Mouse (Mus musculus) embryo, embryonic 10 days (tissue): ENCODE results near the gene Inf2.

Experiments used
- DNase-seq: peaks from one replicate; pipeline ENCODE4 v3.0.0-alpha.2; 2015; ENCODE audit warnings: low spot score

The Inf2 gene

DNA sequence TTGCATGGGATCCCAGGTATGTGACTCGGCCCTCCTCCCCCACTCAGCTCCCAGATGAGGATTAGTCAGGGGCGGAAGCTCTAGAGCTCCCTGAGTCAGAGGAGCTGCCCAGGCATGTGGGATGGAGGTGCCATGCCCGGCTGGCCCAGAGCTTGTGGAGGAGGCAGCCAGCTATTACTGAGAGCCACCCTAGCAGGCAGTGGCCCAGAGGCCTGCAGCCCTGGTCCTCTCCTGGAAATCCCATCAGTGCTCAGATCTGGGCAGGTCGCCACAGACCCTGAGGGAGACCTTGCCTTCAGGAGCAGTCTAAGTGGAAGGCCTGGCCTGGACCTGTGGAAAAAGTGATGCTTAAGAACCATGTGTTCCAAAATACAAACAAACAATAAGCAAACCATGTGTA is 7.0 kb downstream of the Inf2 start:
- no peak for DNase-seq

- DNase-seq: no peak
Measured at GRCm38 (mm10) chr12:112596454-112596853, 7.9 kb downstream of the Inf2 start.

GRCm38 (mm10) chr12:112596891-112597500 is 8.4 kb downstream of the Inf2 start:
- DNase-seq: no peak

DNA sequence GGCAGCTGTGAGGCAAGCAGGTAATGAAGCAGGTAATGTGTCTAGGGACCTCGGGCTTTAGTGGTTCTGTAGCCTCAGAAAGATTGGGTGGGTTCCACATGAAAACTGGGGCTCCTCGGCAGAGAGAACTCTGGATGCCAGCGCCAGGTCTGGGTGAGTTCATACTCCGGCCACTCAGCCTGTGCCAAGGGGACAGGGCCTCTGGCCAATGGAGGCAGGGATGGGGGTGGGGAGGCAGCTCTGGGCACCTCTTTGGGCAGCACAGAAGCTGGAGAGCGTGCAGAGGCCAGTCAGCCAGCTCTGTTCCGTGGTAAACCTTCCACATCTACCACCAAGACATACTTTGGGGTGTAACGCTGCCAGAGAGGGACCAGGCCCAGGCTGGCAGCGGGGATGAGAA is 9.0 kb downstream of the Inf2 start:
- no peak for DNase-seq

GRCm38 (mm10) chr12:112599198-112599597 is 10.6 kb downstream of the Inf2 start:
- DNase-seq: peak; percentile 27

DNA sequence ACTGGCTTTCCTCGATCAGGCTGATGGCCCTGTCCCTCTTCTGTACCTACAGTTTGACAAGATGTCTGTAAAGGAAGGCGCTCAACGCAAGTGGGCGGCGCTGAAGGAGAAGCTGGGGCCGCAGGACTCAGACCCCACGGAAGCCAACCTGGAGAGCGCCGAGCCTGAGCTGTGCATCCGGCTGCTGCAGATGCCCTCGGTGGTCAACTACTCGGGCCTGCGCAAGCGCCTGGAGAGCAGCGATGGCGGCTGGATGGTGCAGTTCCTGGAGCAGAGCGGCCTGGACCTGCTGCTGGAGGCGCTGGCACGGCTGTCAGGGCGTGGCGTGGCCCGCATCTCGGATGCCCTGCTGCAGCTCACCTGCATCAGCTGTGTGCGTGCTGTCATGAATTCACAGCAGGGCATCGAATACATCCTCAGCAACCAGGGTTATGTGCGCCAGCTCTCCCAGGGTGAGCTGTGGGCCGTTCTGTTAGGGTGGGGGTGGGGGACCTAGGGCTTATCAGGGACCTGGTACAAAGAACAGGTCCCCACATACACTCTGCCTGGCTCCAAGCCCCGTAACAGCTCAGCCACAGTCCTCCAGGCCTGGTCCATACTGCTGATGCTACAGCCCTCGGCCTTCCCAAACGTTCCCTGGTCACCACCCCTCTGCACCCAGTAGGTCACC is 11.5 kb downstream of the Inf2 start:
- no peak for DNase-seq

GRCm38 (mm10) chr12:112604022-112604421 is 15.4 kb downstream of the Inf2 start:
- no peak for DNase-seq

DNA sequence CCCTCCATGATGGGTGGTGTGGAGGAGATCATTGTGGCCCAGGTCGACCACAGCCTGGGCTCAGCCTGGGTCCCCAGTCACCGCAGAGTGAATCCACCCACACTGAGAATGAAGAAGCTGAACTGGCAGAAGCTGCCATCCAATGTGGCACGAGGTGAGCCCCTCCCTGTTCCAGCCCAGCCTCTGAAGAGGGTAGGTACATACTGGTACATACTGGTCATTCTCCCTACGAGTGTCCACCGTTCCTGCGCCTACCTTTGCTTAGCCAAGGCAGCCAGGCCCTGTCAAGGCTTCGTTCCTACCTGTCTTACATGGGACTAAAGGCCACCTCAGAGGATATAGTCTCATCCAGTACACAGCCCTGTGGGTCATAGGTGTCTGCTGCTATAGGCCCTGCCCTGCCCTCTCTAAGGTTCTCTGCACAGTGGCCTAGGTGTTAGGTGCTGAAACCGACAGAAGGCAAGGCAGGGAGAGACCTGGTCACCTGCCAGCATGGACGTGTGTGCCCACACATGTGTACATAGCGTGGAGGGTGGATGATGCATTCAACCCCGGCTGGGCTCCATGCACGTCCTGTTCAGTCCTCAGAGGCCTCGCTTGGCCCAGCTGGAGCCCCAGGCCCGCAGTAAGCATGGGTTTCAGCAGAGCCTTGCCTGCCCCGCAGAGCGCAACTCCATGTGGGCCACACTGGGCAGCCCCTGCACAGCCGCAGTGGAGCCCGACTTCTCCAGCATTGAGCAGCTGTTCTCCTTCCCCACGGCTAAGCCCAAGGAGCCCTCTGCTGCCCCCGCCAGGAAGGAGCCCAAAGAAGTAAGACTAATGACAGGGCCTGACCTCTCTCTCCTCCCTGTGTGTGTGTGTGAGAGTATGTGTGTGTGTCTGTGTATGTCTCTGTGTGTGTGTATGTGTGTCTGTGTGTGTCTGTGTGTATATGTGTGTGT is 16.4 kb downstream of the Inf2 start:
- peak; percentile 78 for DNase-seq

DNA sequence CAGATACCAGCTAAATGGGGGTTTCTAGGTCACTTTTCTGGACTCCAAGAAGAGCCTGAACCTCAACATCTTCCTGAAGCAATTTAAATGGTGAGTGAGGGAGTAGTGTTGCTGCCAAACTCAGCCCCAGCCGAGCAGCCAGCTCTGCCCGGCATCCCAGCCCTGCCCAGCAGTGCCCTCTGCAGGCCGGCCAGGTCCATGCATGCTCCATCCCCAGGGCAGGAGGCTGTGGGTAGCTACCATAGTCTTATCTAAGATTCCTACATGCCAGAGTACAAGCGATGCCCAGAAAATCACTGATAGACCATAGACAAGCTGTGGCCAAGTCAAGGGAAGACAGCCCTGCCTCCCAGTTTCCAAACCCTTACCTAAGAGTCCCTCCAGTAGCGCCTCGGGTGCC is 17.2 kb downstream of the Inf2 start:
- peak; percentile 69 for DNase-seq

DNA sequence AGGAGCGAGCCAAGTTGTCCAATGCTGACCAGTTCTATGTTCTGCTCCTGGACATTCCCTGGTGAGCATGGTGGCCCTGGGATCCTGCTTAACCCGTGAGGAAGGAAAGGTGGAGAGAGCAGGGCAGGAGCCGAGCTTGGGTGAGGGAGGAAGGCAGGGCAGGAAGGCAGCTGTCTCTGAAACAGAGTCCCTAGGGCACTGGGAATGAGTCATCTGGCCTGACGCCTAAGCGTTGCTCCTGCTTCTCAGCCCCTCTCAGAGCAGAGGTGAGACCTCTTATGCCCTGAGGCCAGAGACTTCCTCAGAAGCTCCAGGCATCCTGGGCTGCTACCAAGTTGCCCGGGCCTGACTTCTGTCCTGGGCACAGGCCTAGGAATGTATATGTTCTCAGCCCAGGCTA is 18.4 kb downstream of the Inf2 start:
- DNase-seq: no peak

DNA sequence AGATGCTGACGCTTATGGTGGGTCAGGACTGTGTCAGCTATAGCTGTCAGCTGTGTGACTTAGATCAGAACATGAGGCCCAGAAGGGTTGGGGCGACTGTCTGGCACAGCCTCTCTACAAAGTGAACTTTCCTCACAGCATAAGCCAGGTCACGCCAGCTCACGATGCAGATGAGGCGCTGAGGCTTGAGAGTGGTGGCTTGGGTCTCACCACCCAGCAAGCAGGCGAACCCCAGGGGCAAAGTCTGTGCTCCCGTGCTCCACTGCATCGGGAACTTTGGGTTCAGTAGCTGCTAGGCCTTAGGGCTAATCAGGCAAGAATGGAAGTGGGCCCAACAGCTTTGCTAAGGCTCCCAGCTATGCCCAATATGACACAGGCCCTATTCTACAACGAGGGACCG is 20.4 kb downstream of the Inf2 start:
- no peak for DNase-seq

DNA sequence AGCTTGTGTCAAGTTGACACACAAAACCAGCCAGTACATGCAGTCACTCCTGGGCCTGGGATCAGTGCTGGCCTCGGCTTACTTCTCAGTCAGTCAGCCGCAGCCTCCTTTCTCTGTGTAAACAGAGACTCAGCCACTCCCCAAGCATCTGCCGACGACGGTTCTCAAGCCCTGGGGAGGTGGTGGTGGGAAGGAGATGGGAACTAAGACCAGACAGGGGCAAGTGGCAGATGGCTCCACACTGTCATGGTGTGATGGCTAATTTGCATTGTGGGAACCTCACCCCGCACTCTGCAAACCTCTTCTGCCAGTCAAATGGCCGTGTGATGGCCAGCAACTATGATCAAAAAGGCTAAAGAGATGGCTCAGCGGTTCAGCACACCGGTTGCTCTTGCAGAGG is 28.1 kb downstream of the Inf2 start:
- no peak for DNase-seq

GRCm38 (mm10) chr12:112617184-112617583 is 28.6 kb downstream of the Inf2 start:
- DNase-seq: no peak

DNA sequence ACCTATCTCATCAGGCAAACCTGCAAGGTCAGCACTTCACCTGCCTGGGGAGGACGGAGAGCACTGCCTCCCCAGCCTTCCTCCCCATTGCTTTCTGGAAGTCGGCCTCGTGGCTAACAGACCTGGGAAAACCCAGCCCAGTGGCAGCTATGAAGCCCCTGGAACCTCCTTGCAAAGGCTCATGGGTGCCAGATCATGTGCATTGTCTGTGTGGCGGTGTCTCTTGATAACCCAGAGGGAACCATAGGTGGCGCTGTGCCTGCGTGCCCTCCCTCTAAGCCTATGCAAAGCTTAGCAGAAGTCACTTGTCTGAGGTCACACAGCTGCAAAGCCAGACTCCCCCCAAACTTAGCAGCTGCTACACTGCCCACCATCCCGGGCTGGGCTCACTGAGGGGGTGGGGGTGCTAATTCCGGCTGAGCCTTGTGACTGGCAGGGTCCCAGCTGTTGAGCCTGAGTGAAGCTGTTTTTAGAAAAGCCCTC is 29.4 kb downstream of the Inf2 start:
- peak; percentile 92 for DNase-seq

DNA sequence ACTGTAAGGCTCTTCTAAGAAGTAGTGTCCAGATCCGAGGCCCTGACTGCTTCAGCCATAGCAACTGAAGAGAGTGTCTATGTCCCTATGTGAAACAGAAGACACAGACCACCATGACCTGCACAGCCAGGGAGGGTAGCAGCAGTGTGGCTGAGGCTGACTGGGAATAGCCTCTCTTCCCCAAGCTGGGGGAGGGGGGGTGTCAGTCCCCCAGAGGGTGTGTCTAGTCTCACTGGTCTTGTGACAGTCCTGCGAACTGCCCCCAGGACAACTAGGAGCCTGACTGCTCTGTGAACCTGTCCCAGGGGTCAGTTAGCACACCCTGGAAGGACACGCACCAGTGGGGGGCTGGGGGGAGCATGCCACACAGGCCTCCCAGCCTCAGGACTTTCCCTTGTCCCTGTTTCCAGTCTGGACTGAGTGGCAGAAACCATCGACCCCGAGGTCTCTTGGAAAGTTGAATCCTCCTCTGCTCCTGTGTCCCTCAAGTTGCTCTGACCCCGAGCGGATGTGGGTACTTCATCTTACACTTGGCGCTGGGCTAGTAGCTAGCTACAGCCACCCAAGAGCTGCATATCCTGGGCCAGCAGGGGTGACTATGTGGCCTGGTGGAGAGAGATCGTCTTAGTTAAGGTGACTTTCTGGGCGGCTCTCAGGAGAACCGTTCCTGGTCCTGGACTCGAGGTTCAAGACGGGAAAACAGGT is 30.5 kb downstream of the Inf2 start:
- DNase-seq: peak; percentile 35

DNA sequence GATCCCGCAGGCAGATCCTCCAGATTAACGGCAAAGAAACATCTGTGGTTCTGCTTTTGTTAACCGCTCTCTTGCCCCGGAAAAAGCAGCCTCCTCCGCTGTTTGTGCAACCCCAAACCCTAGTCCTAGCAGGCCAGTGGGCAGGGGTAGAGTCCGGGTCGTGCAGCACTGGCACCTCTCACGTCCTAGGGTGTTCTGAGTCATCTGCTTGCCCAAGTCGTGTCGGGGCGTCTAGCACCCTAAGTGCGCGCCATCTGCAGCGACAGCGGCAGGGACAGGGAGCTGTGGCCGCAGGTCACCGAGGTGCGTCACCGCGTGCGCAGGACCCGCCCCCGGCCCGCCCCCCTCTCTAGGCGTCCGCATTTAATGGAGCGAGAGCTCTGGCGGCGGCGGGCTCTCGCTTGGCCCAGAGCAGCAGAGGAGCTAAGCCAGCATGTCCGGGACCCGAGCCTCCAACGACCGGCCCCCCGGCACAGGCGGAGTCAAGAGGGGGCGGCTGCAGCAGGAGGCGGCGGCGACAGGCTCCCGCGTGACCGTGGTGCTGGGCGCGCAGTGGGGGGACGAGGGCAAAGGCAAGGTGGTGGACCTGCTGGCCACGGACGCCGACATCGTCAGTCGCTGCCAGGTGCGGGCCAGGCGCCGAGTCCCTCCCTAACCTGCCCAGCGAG is 31.2 kb downstream of the Inf2 start, which contains the start of gene Adssl1:
Gene Adssl1 (plus strand): TSS at position 360 of the 668 bp plus-strand sequence.
- DNase-seq: peak; percentile 73

DNA sequence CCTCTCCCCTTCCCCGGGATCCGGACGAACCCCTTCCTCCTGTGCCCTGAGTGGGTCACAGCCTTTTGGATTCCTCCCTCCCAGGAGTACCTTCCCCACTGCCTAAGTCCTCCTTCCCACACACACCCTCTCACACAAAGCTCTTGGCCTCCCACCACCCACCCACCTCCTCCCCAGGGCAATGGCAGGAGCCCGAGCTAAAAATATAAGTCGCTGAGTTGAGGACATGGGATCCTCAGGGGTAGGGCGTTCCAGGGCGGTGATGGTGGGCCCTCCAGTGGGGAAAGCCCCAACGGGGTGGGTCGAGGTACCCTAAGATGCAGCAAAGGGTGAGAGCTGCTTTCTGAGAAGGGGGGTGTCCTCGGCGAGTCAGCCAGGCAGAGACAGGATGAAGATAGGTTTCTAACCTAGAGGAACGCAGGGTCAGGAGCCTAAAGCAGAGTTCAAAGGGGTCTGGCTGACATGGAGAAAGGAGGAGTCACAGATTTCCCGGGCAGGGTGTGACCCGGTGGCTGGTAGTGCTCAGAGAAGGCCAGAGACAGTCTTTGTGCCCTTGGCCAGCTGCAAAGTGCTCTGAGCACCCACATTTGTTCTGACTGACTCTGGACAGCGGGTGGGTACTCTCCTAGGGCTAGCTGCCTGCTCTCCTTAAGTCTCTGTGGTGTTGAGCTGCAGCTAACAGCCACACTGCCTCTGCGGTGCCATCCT is 31.9 kb downstream of the Inf2 start:
- peak; percentile 33 for DNase-seq

DNA sequence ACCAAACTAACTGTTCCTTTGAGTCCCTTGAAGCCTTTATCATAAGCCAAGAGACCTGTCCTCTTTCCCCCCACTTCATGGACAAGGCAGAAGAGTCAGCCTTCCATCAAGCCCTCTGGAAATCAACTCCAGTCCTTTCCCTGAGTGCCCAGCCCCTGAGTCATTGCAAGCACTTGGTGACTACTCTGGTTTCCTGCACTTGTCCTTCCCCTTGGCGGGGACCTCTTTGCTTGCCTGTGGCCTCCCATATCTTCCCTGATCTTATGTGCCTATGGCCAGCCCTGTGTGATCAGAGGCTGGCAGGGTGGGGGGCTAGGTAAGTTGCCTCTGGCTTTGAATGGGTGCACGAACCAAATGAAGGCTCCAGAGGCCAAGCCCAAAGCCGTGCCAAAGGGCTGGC is 33.3 kb downstream of the Inf2 start:
- no peak for DNase-seq

DNA sequence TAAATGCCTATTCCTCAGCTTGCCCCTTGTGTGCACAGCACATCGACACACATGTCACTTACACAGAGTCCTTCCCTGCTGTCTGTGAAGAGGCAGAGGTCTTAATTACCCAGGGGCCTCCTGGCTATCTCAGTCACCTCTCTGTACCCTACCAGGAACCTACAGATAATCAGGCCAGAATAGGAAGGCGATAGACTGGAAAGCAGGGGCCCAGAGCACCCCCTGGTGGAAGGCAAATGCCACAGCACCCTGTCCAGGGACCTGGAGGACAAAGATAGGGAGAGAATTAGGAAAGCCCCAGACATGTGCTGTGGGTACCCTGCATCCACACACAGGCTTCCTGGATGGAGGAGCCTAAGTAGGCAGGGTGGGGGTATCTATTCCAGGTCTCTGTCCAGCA is 35.2 kb downstream of the Inf2 start:
- peak; percentile 63 for DNase-seq

DNA sequence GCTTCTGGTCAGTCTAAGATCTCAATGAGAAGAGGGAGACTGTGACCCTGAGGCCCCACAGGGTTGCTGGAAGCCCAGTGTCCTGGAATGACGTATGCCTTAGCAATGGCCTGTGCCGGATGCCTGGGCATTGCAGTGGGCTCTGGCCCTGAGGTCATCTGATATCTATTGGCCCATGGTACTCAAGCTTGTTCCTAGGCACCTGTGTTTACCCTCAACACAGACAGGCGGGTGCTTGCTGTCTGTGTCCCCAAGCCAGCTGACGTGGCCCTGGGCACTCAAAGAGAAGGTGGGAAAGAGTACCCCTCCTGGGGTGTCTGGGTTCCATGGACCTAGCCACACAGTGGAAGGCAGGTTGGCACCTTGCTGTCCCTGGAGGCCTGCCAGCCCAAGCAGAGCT is 37.1 kb downstream of the Inf2 start:
- no peak for DNase-seq

- DNase-seq: no peak
Measured at GRCm38 (mm10) chr12:112626455-112626854, 37.9 kb downstream of the Inf2 start.
